Mouse (Mus musculus): ENCODE results near the gene Nfe2l1. TPM values are rescaled to one million over a fixed set of nuclear protein-coding genes. Genes with fewer than 3 reads are reported as not detected.
"Not testable (repeated sequence)": the region's sequence is repeated elsewhere in the genome, so short reads cannot be mapped to it uniquely, and the experiment has no call there.

The Nfe2l1 gene
- polyA plus RNA-seq, 1 experiment from 2014 or later = 56.0 TPM

- Histone ChIP-seq H3K4me3 (ENCODE audit: low read depth, low read length) (peak within 1 kb of the TSS; percentile 79), H3K9ac (ENCODE audit: low read depth, low read length) (peak within 1 kb of the TSS; percentile 91), H3K9me3 (ENCODE audit: control insufficient read depth, low read length) (no peaks in the 10 kb centered on the region), H3K27me3 (replicated peaks; ENCODE audit: control insufficient read depth, insufficient read depth, low read length) (no peaks in the 10 kb centered on the region), H3K36me3 (ENCODE audit: control insufficient read depth, insufficient read depth, low read length) (no peaks in the 10 kb centered on the region), H3K4me2 (ENCODE audit: low read depth, low read length) (peak within 1 kb of the TSS; percentile 82), H3K27ac (replicated peaks; ENCODE audit: low read depth, low read length) (peak within 1 kb of the TSS; percentile 94), H3K4me1 (ENCODE audit: control insufficient read depth, insufficient read depth, low read length) (peaks cover 20% of the 10 kb centered on the region)
- DNase-seq (ENCODE audit: low spot score) (peak; percentile 97), ATAC-seq (ENCODE audit: low read depth) (peak; percentile 99)
- 1% methylated on average over 84 of the region's 93 CpGs for WGBS
Observed at GRCm38 (mm10) chr11:96788871-96789795, 40.6 kb downstream of the Nfe2l1 start, which contains the start of gene Cbx1. Gene Cbx1 (plus strand): TSS chr11:96789127.

GRCm38 (mm10) chr11:96786731-96787450 is 42.9 kb downstream of the Nfe2l1 start:
- Histone ChIP-seq H3K36me3 (ENCODE audit: control insufficient read depth, insufficient read depth, low read length) (no peaks in the 10 kb centered on the region), H3K9ac (ENCODE audit: low read depth, low read length) (no peak overlapping the region), H3K4me2 (ENCODE audit: low read depth, low read length) (no peak overlapping the region), H3K4me1 (ENCODE audit: control insufficient read depth, insufficient read depth, low read length) (peaks cover 15% of the 10 kb centered on the region), H3K9me3 (ENCODE audit: control insufficient read depth, low read length) (no peaks in the 10 kb centered on the region), H3K27me3 (replicated peaks; ENCODE audit: control insufficient read depth, insufficient read depth, low read length) (no peaks in the 10 kb centered on the region), H3K4me3 (ENCODE audit: low read depth, low read length) (no peak overlapping the region), H3K27ac (replicated peaks; ENCODE audit: low read depth, low read length) (no peak overlapping the region)
- WGBS = 25% methylated on average over 9 of the region's 9 CpGs
- ATAC-seq (ENCODE audit: low read depth) (no peak), DNase-seq (ENCODE audit: low spot score) (no peak)

GRCm38 (mm10) chr11:96784847-96785246 is 44.9 kb downstream of the Nfe2l1 start:
- H3K4me3 ChIP-seq (ENCODE audit: low read depth, low read length); H3K9me3 ChIP-seq (ENCODE audit: control insufficient read depth, low read length); H3K4me2 ChIP-seq (ENCODE audit: low read depth, low read length); H3K9ac ChIP-seq (ENCODE audit: low read depth, low read length); H3K27ac ChIP-seq (replicated peaks; ENCODE audit: low read depth, low read length); ATAC-seq (ENCODE audit: low read depth); H3K36me3 ChIP-seq (ENCODE audit: control insufficient read depth, insufficient read depth, low read length); DNase-seq (ENCODE audit: low spot score); H3K27me3 ChIP-seq (replicated peaks; ENCODE audit: control insufficient read depth, insufficient read depth, low read length); H3K4me1 ChIP-seq (ENCODE audit: control insufficient read depth, insufficient read depth, low read length): not testable (repeated sequence)
- 16% methylated on average over 7 of the region's 7 CpGs for WGBS

- DNase-seq (ENCODE audit: low spot score) (no peak), ATAC-seq (ENCODE audit: low read depth) (no peak)
- H3K27me3 ChIP-seq (replicated peaks; ENCODE audit: control insufficient read depth, insufficient read depth, low read length) = no peaks in the 10 kb centered on the region
- H3K27ac ChIP-seq (replicated peaks; ENCODE audit: low read depth, low read length) = no peak overlapping the region
- H3K4me2 ChIP-seq (ENCODE audit: low read depth, low read length) = no peak overlapping the region
- WGBS = 77% methylated on average over 2 of the region's 2 CpGs
- H3K4me3 ChIP-seq (ENCODE audit: low read depth, low read length) = no peak overlapping the region
- no peak overlapping the region for H3K9ac ChIP-seq (ENCODE audit: low read depth, low read length)
- peaks cover 6% of the 10 kb centered on the region; the same call in 1 of the 2 replicates for H3K4me1 ChIP-seq (ENCODE audit: control insufficient read depth, insufficient read depth, low read length)
- H3K9me3 ChIP-seq (ENCODE audit: control insufficient read depth, low read length) = no peaks in the 10 kb centered on the region
- no peaks in the 10 kb centered on the region for H3K36me3 ChIP-seq (ENCODE audit: control insufficient read depth, insufficient read depth, low read length)
Observed at GRCm38 (mm10) chr11:96781425-96781824, 48.3 kb downstream of the Nfe2l1 start.

- 78% methylated on average over 5 of the region's 5 CpGs for WGBS
- Histone ChIP-seq H3K4me1 (ENCODE audit: control insufficient read depth, insufficient read depth, low read length) (peaks cover 9% of the 10 kb centered on the region; the same call in 1 of the 2 replicates), H3K27me3 (replicated peaks; ENCODE audit: control insufficient read depth, insufficient read depth, low read length) (no peaks in the 10 kb centered on the region), H3K36me3 (ENCODE audit: control insufficient read depth, insufficient read depth, low read length) (no peaks in the 10 kb centered on the region), H3K9ac (ENCODE audit: low read depth, low read length) (no peak overlapping the region), H3K4me3 (ENCODE audit: low read depth, low read length) (no peak overlapping the region), H3K4me2 (ENCODE audit: low read depth, low read length) (no peak overlapping the region), H3K9me3 (ENCODE audit: control insufficient read depth, low read length) (no peaks in the 10 kb centered on the region), H3K27ac (replicated peaks; ENCODE audit: low read depth, low read length) (no peak overlapping the region)
- DNase-seq (ENCODE audit: low spot score) (no peak), ATAC-seq (ENCODE audit: low read depth) (no peak)
Observed at GRCm38 (mm10) chr11:96780306-96780705, 49.5 kb downstream of the Nfe2l1 start.

- H3K36me3 ChIP-seq (ENCODE audit: control insufficient read depth, insufficient read depth, low read length); H3K27me3 ChIP-seq (replicated peaks; ENCODE audit: control insufficient read depth, insufficient read depth, low read length); H3K9me3 ChIP-seq (ENCODE audit: control insufficient read depth, low read length); DNase-seq (ENCODE audit: low spot score); ATAC-seq (ENCODE audit: low read depth); H3K4me1 ChIP-seq (ENCODE audit: control insufficient read depth, insufficient read depth, low read length): not testable (repeated sequence)
- peak overlapping the region; percentile 64 for H3K4me3 ChIP-seq (ENCODE audit: low read depth, low read length)
- H3K9ac ChIP-seq (ENCODE audit: low read depth, low read length) = peak overlapping the region; percentile 63
- 70% methylated on average over 10 of the region's 10 CpGs for WGBS
- peak overlapping the region; percentile 87 for H3K27ac ChIP-seq (replicated peaks; ENCODE audit: low read depth, low read length)
- peak overlapping the region; percentile 79 for H3K4me2 ChIP-seq (ENCODE audit: low read depth, low read length)
Observed at GRCm38 (mm10) chr11:96778061-96778627, 51.6 kb downstream of the Nfe2l1 start.

GRCm38 (mm10) chr11:96776968-96777962 is 52.5 kb downstream of the Nfe2l1 start, which contains the start of gene Snx11:
Gene Snx11 (minus strand): TSS chr11:96777559.
- 1% methylated on average over 52 of the region's 59 CpGs for WGBS
- H3K4me3 ChIP-seq (ENCODE audit: low read depth, low read length) = peak within 1 kb of the TSS; percentile 64
- H3K4me1 ChIP-seq (ENCODE audit: control insufficient read depth, insufficient read depth, low read length) = peaks cover 9% of the 10 kb centered on the region; the same call in 1 of the 2 replicates
- ATAC-seq (ENCODE audit: low read depth) (peak; percentile 99), DNase-seq (ENCODE audit: low spot score) (peak; percentile 98)
- no peaks in the 10 kb centered on the region for H3K9me3 ChIP-seq (ENCODE audit: control insufficient read depth, low read length)
- peak within 1 kb of the TSS; percentile 87 for H3K27ac ChIP-seq (replicated peaks; ENCODE audit: low read depth, low read length)
- peaks cover 10% of the 10 kb centered on the region; the same call in 1 of the 2 replicates for H3K36me3 ChIP-seq (ENCODE audit: control insufficient read depth, insufficient read depth, low read length)
- H3K27me3 ChIP-seq (replicated peaks; ENCODE audit: control insufficient read depth, insufficient read depth, low read length) = no peaks in the 10 kb centered on the region
- peak within 1 kb of the TSS; percentile 79 for H3K4me2 ChIP-seq (ENCODE audit: low read depth, low read length)
- H3K9ac ChIP-seq (ENCODE audit: low read depth, low read length) = peak within 1 kb of the TSS; percentile 63

All from embryonic facial prominence, embryonic 14.5 days (tissue).